Mouse (Mus musculus): ENCODE data around the gene Snx30. TPM values are rescaled to one million over a fixed set of nuclear protein-coding genes. Genes with fewer than 3 reads are reported as not detected.
"Not testable (repeated sequence)": the region's sequence is repeated elsewhere in the genome, so short reads cannot be mapped to it uniquely, and the experiment has no call there.

Gene Snx30
- polyA plus RNA-seq, 1 experiment from 2014 or later = 6.6 TPM

GRCm38 (mm10) chr4:59777828-59778227, 27.8 kb upstream of the Snx30 start:
- H3K9ac ChIP-seq = no peak overlapping the region
- WGBS = 86% methylated on average over 3 of the region's 3 CpGs
- H3K9me3 ChIP-seq = no peaks in the 10 kb centered on the region

GRCm38 (mm10) chr4:59780568-59780967, 25.1 kb upstream of the Snx30 start:
- no peak overlapping the region for H3K4me2 ChIP-seq (replicated peaks)
- H3K9ac ChIP-seq = no peak overlapping the region
- H3K27me3 ChIP-seq (replicated peaks) = no peaks in the 10 kb centered on the region
- H3K36me3 ChIP-seq = no peaks in the 10 kb centered on the region
- no peaks in the 10 kb centered on the region for H3K4me1 ChIP-seq (replicated peaks)
- H3K27ac ChIP-seq = no peak overlapping the region
- ATAC-seq = no peak
- H3K9me3 ChIP-seq = no peaks in the 10 kb centered on the region
- H3K4me3 ChIP-seq (replicated peaks) = no peak overlapping the region
- 17% methylated on average over 1 of the region's 1 CpGs for WGBS

More at GRCm38 (mm10) chr4:59777828-59778227, 27.8 kb upstream of the Snx30 start:
- Histone ChIP-seq H3K4me1 (replicated peaks) (no peaks in the 10 kb centered on the region), H3K4me3 (replicated peaks) (no peak overlapping the region), H3K36me3 (peaks cover 6% of the 10 kb centered on the region; the same call in 1 of the 2 replicates), H3K4me2 (replicated peaks) (no peak overlapping the region), H3K27me3 (replicated peaks) (no peaks in the 10 kb centered on the region), H3K27ac (no peak overlapping the region)
- ATAC-seq = no peak

- Histone ChIP-seq H3K27ac (peak overlapping the region; percentile 60; the same call in 1 of the 2 replicates), H3K9me3 (no peaks in the 10 kb centered on the region), H3K4me1 (replicated peaks) (no peaks in the 10 kb centered on the region), H3K27me3 (replicated peaks) (no peaks in the 10 kb centered on the region), H3K4me3 (replicated peaks) (peak overlapping the region; percentile 97), H3K4me2 (replicated peaks) (peak overlapping the region; percentile 86), H3K9ac (peak overlapping the region; percentile 85), H3K36me3 (no peaks in the 10 kb centered on the region)
- peak; percentile 71 for ATAC-seq
- WGBS = under 1% methylated on average over 47 of the region's 47 CpGs
These were observed 22.6 kb upstream of the Snx30 start for GRCm38 (mm10) chr4:59782853-59783684.

GRCm38 (mm10) chr4:59783685-59784279, 21.9 kb upstream of the Snx30 start:
- Histone ChIP-seq H3K4me2 (replicated peaks) (peak overlapping the region; percentile 86), H3K9me3 (no peaks in the 10 kb centered on the region), H3K27ac (peak overlapping the region; percentile 60; the same call in 1 of the 2 replicates), H3K4me1 (replicated peaks) (no peaks in the 10 kb centered on the region), H3K4me3 (replicated peaks) (peak overlapping the region; percentile 97), H3K36me3 (no peaks in the 10 kb centered on the region), H3K27me3 (replicated peaks) (no peaks in the 10 kb centered on the region), H3K9ac (peak overlapping the region; percentile 85)
- peak; percentile 98 for ATAC-seq
- under 1% methylated on average over 36 of the region's 36 CpGs for WGBS

- Histone ChIP-seq H3K9ac (no peak overlapping the region), H3K4me3 (replicated peaks) (no peak overlapping the region), H3K4me1 (replicated peaks) (no peaks in the 10 kb centered on the region), H3K27ac (no peak overlapping the region), H3K27me3 (replicated peaks) (no peaks in the 10 kb centered on the region), H3K4me2 (replicated peaks) (no peak overlapping the region), H3K36me3 (no peaks in the 10 kb centered on the region), H3K9me3 (no peaks in the 10 kb centered on the region)
- no peak for ATAC-seq
- WGBS = 23% methylated on average over 2 of the region's 2 CpGs
These were observed 20.2 kb upstream of the Snx30 start for GRCm38 (mm10) chr4:59785412-59785811.

GRCm38 (mm10) chr4:59786661-59787060, 19.0 kb upstream of the Snx30 start:
- ATAC-seq = no peak

GRCm38 (mm10) chr4:59787126-59787525, 18.5 kb upstream of the Snx30 start:
- Histone ChIP-seq H3K27me3 (replicated peaks) (no peaks in the 10 kb centered on the region), H3K36me3 (no peaks in the 10 kb centered on the region), H3K9ac (no peak overlapping the region), H3K4me2 (replicated peaks) (no peak overlapping the region), H3K9me3 (no peaks in the 10 kb centered on the region), H3K4me3 (replicated peaks) (no peak overlapping the region), H3K4me1 (replicated peaks) (no peaks in the 10 kb centered on the region), H3K27ac (no peak overlapping the region)
- WGBS = 61% methylated on average over 6 of the region's 6 CpGs
- ATAC-seq = no peak

More at GRCm38 (mm10) chr4:59786661-59787060, 19.0 kb upstream of the Snx30 start:
- no peaks in the 10 kb centered on the region for H3K4me1 ChIP-seq (replicated peaks)
- H3K27me3 ChIP-seq (replicated peaks) = no peaks in the 10 kb centered on the region
- no peak overlapping the region for H3K27ac ChIP-seq
- no peaks in the 10 kb centered on the region for H3K36me3 ChIP-seq
- H3K4me2 ChIP-seq (replicated peaks) = no peak overlapping the region
- no peaks in the 10 kb centered on the region for H3K9me3 ChIP-seq
- no peak overlapping the region for H3K4me3 ChIP-seq (replicated peaks)
- H3K9ac ChIP-seq = no peak overlapping the region
- 1% methylated on average over 7 of the region's 7 CpGs for WGBS

- no peak for ATAC-seq
- Histone ChIP-seq H3K4me1 (replicated peaks) (no peaks in the 10 kb centered on the region), H3K36me3 (no peaks in the 10 kb centered on the region)
These were observed 16.6 kb upstream of the Snx30 start for GRCm38 (mm10) chr4:59789015-59789414.

GRCm38 (mm10) chr4:59793626-59794025, 12.0 kb upstream of the Snx30 start:
- not testable (repeated sequence) for H3K9me3 ChIP-seq; ATAC-seq; H3K9ac ChIP-seq; H3K27me3 ChIP-seq (replicated peaks); H3K27ac ChIP-seq; H3K4me3 ChIP-seq (replicated peaks); H3K4me1 ChIP-seq (replicated peaks); H3K4me2 ChIP-seq (replicated peaks); H3K36me3 ChIP-seq
- 72% methylated on average over 2 of the region's 2 CpGs for WGBS

More at GRCm38 (mm10) chr4:59789015-59789414, 16.6 kb upstream of the Snx30 start:
- no peak overlapping the region for H3K4me2 ChIP-seq (replicated peaks)
- no peak overlapping the region for H3K27ac ChIP-seq
- H3K9ac ChIP-seq = no peak overlapping the region
- no peaks in the 10 kb centered on the region for H3K27me3 ChIP-seq (replicated peaks)
- no peak overlapping the region for H3K4me3 ChIP-seq (replicated peaks)
- no peaks in the 10 kb centered on the region for H3K9me3 ChIP-seq

GRCm38 (mm10) chr4:59794116-59794515, 11.5 kb upstream of the Snx30 start:
- H3K27me3 ChIP-seq (replicated peaks) = no peaks in the 10 kb centered on the region
- WGBS = 72% methylated on average over 2 of the region's 2 CpGs
- no peaks in the 10 kb centered on the region for H3K36me3 ChIP-seq
- no peak for ATAC-seq
- H3K4me3 ChIP-seq (replicated peaks) = no peak overlapping the region
- no peaks in the 10 kb centered on the region for H3K4me1 ChIP-seq (replicated peaks)
- H3K27ac ChIP-seq = no peak overlapping the region
- H3K9me3 ChIP-seq = no peaks in the 10 kb centered on the region
- H3K9ac ChIP-seq = no peak overlapping the region
- no peak overlapping the region for H3K4me2 ChIP-seq (replicated peaks)

GRCm38 (mm10) chr4:59795788-59796455, 9.7 kb upstream of the Snx30 start:
- peak; percentile 79 for ATAC-seq
- H3K4me3 ChIP-seq (replicated peaks) = no peak overlapping the region

GRCm38 (mm10) chr4:59800181-59800580, 5.5 kb upstream of the Snx30 start:
- H3K27ac ChIP-seq = no peak overlapping the region
- H3K4me3 ChIP-seq (replicated peaks) = no peak overlapping the region
- no peaks in the 10 kb centered on the region for H3K27me3 ChIP-seq (replicated peaks)
- ATAC-seq = no peak
- 78% methylated on average over 5 of the region's 5 CpGs for WGBS
- no peaks in the 10 kb centered on the region for H3K36me3 ChIP-seq
- no peaks in the 10 kb centered on the region for H3K4me1 ChIP-seq (replicated peaks)
- H3K9me3 ChIP-seq = no peaks in the 10 kb centered on the region
- H3K9ac ChIP-seq = no peak overlapping the region
- H3K4me2 ChIP-seq (replicated peaks) = no peak overlapping the region

More at GRCm38 (mm10) chr4:59795788-59796455, 9.7 kb upstream of the Snx30 start:
- H3K9me3 ChIP-seq = no peaks in the 10 kb centered on the region
- WGBS = 78% methylated on average over 2 of the region's 2 CpGs
- no peak overlapping the region for H3K9ac ChIP-seq
- no peaks in the 10 kb centered on the region for H3K27me3 ChIP-seq (replicated peaks)
- no peaks in the 10 kb centered on the region for H3K4me1 ChIP-seq (replicated peaks)
- H3K36me3 ChIP-seq = no peaks in the 10 kb centered on the region
- no peak overlapping the region for H3K27ac ChIP-seq
- no peak overlapping the region for H3K4me2 ChIP-seq (replicated peaks)
